ENCODE assay signal across 7 mouse cellular contexts in genomic region chrX:73672879-73673618, GRCm38 (mm10). TPM values are rescaled to one million over a fixed set of nuclear protein-coding genes. Genes with fewer than 3 reads are reported as not detected.
DNase-seq lines count a peak whose midpoint lies in the region; ATAC-seq lines count a peak whose summit lies in the region.

Slc6a8 (plus strand) TSS chrX:73673150.

- no peaks in the 10 kb centered on the region for H3K27me3 ChIP-seq in stomach, embryonic 15.5 days (replicated peaks)

- peak within 1 kb of the TSS; percentile 54 for H3K9ac ChIP-seq in stomach, embryonic 15.5 days

- ATAC-seq in inflammation-experienced regulatory T-cells, adult 6 months, result peak; percentile 29
- ATAC-seq in megakaryocyte-erythroid progenitor cell, adult 5-6 weeks (replicated peaks; ENCODE audit: low FRiP score, low TSS enrichment, poor library complexity, severe bottlenecking), result 0 out of 2 replicates have a peak, but pooled peaks have one; percentile 42
- peak; percentile 66 for ATAC-seq in stomach, embryonic 15.5 days (ENCODE audit: insufficient read depth, low FRiP score, low read depth)

- H3K36me3 ChIP-seq in stomach, embryonic 15.5 days, result no peaks in the 10 kb centered on the region

- no peaks in the 10 kb centered on the region for H3K9me3 ChIP-seq in stomach, embryonic 15.5 days

- WGBS in stomach, embryonic 15.5 days, result 13% methylated on average over 51 of the region's 72 CpGs

- H3K4me3 ChIP-seq in stomach, embryonic 15.5 days (replicated peaks), result peak within 1 kb of the TSS; percentile 58

- H3K27ac ChIP-seq in stomach, embryonic 15.5 days, result peak within 1 kb of the TSS; percentile 35; the same call in 1 of the 2 replicates

- H3K4me2 ChIP-seq in stomach, embryonic 15.5 days, result peak within 1 kb of the TSS; percentile 67

- intact Hi-C loops in left cerebral cortex, postnatal 14 days (cut with DNase I), result loop anchor here (10.0 kb wide), 1 partner anchor 618 kb away; no protein-coding TSS in a partner anchor

- peak; percentile 79 to 88 for DNase-seq in adrenal gland, adult (ENCODE audit: inconsistent age in 2 of 2, low spot score in 1 of 2)
- peak; percentile 76 for DNase-seq in cerebellum, postnatal 36 days
- peak; percentile 71 for DNase-seq in gastrocnemius, postnatal 25 days
- DNase-seq in left cerebral cortex, postnatal 14 days (ENCODE audit: low spot score in 2 of 2), result peak; percentile 40 to 69

- no peaks in the 10 kb centered on the region for H3K4me1 ChIP-seq in stomach, embryonic 15.5 days

RNA-seq across cellular contexts. Expression of gene Slc6a8, which starts in this region (rescaled TPM):
- total RNA-seq in gastrocnemius, postnatal 25 days (2021), result 100 to 1,000 TPM in 1 of 2 experiments, 10 to 100 TPM in 1; 96.2 to 127 TPM
- polyA plus RNA-seq in inflammation-experienced regulatory T-cells, adult 6 months (2017; shearing (Covaris generic)), result 1 to 10 TPM in 1 of 3 experiments, under 1 TPM in 2; 0.82 to 1.2 (median 0.86) TPM
- total RNA-seq in left cerebral cortex, postnatal 14 days (2021), result 10 to 100 TPM; 85.8 to 86.1 TPM
- 2.0 TPM in 1 of 2 replicates, not detected in the other for total RNA-seq in megakaryocyte-erythroid progenitor cell, adult 5-6 weeks (2014; fragmentation: Nextera tagmentation)
- total RNA-seq in megakaryocyte-erythroid progenitor cell, adult 5-6 weeks (2017), result 0.34 TPM in 1 of 2 replicates, not detected in the other
- polyA plus RNA-seq in stomach, embryonic 15.5 days (2015; fragmentation: Nextera tagmentation; extraction: Ambion mirVana), result 6.8 and 7.1 TPM in 2 replicates

Comparison
In these comparisons a context has a peak if more than half of its experiments do, and no peak if none do; other contexts are left out.
1. Peak in every context shown above with its lines: DNase-seq, ATAC-seq, H3K4me3 ChIP-seq and H3K27ac ChIP-seq.
2. RNA of gene Slc6a8 (total RNA-seq): 96.2 to 127 TPM in gastrocnemius, postnatal 25 days and 85.8 to 86.1 TPM in left cerebral cortex, postnatal 14 days; 0.34 to 2.0 TPM in megakaryocyte-erythroid progenitor cell, adult 5-6 weeks; every median in the first group is over 10 times any median in the second.